Mouse (Mus musculus) kidney, postnatal 14 days (tissue): ENCODE measurements at regions not wholly inside any gene's neighbourhood (a gene's known extent, or its start where the extent isn't known, plus 50 kb on each side); places are given as distances from the start of the nearest gene placed in this dataset.

Source experiments
- DNase-seq: peaks from one replicate; pipeline ENCODE4 v3.0.0; 2022; ENCODE audit warnings: mixed read lengths

DNA sequence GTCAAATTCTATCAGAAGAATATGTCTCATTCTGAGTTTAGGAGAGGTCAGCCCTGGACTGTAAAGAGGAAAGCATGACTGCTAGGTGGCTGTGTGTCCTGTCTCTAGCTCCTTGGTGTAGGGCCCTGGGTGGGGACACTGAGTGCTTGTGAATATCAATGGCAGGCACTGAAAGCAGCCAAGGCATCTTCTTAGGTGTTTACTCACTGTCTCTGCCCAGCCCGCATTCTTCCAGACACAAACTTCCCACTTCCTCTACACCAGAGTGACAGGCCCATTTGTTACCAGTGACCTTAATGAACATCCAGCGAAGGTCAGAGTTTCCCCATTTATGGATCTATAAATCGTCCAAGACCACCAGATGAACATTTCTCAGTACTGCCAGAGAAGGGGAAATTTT, 823.1 kb downstream of the Efna5 start:
- DNase-seq = no peak

DNA sequence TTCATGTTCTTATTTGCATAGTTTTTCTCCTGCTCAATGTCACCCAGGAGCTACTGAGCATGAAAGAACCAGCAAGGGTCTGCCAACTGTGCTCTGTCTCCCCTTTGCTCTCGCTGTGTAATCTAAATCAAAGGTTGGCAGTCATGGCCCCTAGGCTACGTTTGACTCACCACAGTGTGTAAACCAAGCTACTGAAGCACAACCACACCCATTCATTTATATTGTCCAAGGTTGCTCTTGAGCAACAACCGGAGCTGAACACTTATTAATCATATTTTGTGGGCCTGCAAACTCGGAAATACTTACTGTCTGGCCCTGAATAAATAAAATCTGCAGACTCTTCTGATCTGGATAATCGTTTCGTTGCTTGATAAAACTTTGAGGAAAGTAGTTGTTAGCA, 826.3 kb downstream of the Efna5 start:
- DNase-seq = no peak

DNA sequence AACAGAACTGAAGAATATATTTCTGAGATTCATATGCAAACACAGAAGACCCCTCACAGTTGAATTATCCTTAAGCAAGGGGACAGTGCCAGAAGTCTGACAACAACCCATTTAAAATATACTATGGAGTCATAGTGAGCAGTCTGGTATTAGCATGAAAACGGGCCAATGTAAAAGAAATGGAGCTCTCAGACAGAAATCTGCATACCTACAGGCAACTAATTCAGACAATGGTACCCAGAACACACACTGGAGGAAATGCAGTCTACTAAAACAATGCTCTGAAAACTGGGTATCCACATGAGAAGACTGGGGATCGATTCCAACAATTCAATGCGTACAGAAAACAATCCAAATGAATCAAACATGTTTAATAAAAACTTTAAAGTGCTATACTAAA, 832.1 kb downstream of the Efna5 start:
- no peak for DNase-seq

DNA sequence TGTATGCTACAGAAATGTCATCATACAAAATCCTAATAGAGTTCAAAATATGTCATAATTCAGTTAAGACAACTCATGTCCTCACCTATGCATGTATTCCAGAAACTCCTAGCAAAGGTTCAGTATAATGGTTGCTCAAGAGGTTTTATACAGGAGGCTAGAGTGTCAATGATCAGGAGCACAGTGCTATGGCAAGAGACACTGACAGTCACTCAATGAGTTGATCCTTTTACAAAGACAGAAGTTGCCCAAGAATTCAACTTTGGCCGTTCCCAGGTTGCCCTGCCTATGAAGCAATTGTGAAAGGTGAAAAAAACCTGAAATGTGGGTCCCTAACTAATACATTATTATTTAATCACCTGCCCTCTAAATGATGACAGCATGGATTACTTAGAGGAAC, 850.5 kb downstream of the Efna5 start:
- DNase-seq = no peak
